Mouse (Mus musculus): ENCODE data around the gene Wnt2b. TPM values are rescaled to one million over a fixed set of nuclear protein-coding genes. Genes with fewer than 3 reads are reported as not detected.
A peak's percentile ranks its signal among the peaks of the same experiment; 100 is the strongest.

Gene Wnt2b
- polyA plus RNA-seq, 3 experiments from 2014 or later, result 0.25 to 0.56 (median 0.55) TPM

DNA sequence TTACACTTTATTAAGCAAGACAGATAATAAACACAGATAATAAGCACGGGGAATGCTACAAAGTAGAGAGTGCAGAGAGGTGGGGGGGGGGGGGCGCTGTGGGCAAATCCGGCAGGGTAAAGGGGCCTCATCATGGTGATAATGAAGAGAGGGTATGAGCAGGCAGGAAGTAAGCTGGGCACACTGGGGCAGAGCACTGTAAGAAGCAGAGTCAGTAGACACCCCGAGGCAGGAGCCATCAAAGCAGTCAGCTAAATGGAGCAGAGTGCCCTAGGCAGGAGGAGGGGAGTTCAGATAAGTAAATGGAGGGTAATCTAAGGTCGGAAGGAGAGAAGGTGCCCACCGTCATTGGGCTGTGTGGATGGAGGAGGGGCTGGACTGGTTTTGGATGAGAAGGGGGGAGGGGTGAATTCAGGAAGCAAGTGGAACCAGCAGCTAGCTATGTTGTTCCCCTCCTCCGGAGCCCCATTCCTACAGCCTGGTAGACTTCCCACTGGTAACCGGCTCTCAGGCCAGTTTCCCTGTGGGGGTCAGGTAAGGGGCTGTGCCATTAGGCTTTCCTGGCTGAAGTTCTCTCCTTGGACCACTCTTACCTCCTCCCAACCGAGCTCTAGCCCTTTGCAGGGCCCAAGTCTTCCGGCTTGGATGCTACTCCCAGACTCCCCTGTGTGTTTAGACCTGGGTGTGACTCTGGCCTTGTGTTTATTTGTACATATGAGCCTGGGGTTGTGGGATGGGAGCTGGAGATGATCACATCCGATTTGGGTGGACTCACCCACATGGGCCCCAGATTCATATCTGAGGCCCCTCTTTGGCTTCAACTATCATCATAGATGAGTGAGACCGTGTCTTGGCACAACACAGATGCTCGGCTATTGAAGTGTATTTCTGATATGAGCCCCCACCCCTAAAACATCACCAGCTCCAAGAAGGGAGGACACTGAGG lies 1.9 kb upstream of the Wnt2b start:
- peak; percentile 77 for ATAC-seq

DNA sequence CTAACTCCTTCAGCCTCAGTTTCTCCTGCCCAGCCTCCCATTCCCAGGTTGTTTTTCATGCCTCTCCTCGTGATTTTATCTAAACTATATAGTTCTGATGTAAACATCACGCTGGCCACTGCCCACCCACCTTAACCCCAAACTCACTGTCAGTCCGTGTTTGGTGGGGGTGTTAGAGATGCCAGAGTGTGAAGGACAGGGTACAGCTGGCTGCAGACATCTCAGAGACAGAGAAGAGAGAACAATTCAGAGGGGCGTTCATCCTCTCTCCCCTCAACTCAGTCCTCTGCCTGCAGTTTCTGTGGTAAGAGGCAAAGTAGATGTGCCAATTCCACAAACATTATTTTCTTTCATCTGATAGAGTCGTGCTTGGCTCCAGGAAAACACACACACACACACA lies 1.1 kb upstream of the Wnt2b start:
- no peak for ATAC-seq

DNA sequence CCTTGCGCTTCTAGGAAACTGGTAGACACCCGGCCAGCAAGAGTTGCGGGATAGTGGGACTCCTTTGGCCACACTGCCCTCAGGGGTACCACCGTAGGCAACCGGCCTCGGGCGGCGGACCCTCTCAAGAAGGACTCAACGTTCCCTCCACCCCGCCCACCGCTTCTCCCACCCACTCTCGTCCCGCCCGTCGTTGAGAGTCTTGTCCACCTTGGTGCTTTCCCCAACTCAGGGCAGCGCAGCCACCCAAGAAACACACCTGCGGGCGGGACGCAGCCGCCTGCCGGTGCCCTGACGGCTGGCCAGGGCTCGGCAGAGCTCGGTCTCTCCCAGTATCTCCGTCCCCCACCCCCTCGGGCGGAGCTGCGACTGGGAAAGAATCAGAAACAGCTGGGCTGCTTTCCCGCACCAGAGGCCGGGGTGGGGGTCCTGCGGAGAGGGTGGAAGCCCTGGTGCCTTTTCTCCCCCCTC lies 455 bp upstream of the Wnt2b start:
- no peak for ATAC-seq

DNA sequence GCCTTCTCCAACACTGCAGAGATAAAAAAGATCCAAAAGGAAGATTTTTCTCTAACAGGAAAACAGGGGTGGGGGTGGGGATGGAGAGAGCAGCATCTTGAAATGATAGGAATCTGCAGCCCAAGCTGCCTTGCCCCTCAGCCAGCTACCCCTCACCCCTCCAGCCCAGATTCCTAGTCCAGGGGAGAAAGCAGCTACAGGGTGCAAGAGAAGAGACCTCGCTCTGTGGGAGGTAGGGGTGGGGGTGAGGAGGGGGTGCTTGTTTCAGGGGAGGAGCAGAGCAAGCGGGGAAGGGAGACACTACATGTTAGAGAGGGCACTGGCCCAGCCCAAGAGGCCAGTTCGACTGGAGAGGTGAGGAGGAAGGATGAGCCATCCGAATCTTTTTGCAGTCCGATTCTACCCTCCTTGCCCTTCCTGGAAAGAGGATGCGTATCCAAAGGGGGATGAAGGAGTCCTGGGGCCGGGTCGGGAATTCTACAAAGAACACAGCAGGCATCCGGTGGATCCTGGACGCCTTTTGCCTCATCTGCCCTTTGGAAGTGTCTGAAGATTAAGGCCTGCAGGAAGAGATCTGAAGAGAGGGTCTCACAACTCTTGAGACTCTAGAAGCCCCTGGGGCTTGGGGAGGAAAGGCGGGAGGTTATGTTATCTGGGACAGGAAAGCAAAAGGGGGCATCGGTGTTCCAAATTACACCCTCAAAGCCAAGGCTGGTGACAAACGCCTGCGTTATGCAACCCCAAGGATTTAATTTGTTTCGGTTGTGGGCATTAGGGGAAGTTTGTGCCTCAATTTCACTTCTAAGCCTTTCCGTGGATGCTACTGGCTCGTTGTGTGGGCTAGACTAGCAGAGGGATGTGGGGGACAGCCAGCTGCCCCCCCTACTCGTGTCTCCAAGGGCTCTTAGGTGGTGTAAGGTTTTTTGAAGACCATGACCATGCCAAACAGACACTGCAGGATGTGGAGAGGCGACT lies 1.4 kb downstream of the Wnt2b start:
- ATAC-seq, result no peak

DNA sequence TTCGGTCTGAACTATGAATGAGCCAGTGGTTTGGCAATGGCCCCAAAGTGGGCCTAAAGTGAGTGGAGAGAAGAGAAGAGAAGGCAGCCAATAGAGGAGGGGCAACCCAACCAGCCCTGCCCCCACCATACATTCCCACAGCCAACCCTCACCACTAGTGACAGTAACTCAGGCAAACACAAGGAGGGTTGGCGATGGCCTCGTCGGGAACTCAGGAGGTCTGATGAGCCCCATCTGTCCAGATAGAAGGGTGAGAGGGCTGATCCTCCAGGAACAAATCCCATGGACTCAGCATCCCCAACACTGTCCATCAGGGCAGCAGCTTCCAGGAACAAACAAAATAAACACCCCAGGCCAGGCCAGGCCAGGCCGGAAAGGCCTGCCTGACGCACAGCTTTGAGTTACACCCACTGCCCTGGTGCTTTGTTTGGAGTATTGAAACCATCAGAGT lies 5.6 kb downstream of the Wnt2b start:
- no peak for ATAC-seq

DNA sequence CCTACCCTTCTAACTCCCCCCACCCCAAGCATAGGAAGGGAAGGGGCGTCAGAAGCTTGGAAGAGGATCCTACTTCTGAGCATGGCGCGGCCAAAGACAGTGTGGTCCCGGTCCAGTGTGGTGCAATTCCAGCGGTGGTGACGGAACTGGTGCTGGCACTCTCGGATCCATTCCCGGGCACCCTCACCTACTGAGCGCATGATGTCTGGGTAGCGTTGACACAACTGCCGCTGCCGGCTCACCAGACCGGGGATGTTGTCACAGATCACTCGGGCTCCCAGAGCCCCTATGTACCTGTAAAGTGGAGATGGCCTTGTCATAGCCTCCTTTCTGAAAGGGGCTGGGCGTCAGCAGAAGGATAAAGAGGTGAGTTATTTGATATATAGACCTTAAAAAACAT lies 7.2 kb downstream of the Wnt2b start:
- ATAC-seq, result no peak

DNA sequence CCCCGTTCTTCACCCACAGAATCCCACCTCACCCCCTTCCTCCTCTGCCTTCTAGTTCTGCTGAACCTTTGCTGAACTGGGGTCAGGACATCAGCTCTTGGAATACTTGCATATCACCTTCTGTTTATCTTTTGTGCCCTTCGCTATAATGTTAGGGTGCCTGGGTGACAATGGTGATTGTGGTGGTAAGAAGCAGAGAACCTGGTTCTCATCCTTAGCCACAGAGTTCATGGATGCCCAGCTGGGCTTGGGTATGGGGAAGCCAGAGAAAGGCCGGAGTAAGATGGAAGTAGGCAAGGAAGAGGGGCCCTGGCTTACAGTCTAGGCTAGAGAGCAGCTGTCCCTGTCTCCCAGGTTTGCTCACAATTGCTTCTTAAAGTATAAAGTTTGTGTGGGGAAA lies 7.6 kb downstream of the Wnt2b start:
- ATAC-seq, result no peak

DNA sequence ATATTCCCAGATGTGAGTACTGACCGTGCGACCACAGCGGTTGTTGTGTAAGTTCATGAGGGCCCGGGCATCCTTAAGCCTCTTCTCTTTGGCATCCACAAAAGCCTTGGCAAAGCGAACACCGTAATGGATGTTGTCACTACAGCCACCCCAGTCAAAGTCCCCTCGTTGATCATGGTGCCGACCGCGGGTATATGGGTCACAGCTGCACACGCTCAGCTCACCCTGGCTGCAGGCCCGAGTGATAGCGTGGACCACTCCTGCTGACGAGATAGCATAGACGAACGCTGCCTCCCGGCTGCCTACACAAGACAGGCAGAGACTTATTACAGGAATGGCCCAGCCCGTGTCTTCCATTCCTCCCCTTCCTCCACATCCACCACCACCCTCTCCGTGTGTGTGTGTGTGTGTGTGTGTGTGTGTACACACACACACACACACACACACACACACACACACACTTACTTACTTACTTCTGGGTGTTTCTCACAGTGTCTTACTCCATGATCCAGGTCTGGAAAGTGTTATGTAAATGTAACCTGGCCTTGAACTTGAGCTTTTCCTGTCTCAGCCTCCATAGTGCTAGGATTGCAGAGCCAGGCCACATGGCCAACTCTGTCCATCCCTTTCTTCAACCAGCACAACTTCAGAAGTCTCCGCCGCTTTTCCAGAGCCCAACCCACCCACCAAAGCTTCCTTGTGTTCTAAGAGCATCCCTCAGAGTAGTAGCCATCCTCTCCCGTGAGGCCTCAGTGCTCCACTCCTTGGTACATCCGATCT lies 8.6 kb downstream of the Wnt2b start:
- ATAC-seq, result no peak

DNA sequence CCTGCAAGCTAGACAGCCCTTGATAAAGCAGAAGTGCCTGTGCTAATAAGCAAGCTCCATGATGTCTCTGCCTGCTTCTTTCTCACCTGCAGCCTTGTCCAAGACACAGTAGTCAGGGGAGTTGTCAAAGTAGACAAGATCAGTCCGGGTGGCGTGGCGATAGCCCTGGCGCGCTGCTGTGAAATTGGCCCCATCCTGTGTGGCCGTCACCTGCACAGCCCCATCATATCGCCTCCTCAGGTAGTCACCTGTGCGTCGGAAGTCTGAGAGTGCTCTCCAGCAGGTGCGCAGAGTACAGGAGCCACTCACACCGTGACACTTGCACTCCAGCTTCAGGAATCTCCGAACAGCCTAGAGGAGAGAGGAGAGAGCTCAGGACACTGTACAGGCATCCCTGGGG lies 10.8 kb downstream of the Wnt2b start:
- no peak for ATAC-seq

DNA sequence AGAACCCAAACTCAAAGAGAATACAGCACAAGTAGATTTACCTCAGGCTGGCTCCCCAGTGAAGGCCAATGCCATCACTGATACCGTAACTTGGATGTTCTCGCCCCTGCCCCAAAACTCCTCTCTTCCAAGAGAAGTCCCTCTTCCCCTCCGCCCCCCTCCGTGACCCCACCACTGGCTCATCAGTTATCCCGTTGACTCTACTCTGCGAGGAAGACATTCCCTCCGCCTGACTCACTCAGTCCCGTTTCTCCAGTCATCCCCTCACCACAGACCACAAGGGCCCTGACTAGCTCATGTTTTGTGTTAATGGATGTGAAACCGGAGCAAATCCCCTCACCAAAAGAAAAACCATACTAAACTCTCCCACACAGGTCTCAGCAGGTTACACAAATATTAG lies 16.8 kb downstream of the Wnt2b start:
- no peak for ATAC-seq

DNA sequence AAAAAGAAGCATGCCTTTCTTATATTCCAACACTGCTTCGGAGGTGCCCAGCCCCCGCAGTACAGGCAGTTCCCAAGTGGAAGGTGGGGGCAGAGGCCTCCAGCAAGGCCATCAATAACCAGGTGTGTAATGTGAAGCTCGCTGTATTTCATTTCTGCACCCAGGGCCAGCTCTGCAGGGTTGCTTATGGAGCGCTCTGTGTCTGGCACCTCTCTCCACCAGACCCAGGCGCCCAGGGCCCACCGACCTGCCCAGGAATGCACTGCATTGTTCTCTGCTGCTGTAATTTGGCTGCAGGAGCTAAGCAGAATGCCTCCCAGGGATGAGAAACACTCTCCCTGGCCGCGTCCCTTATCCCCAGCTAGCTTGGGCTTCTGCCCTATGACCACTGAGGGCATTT lies 18.4 kb downstream of the Wnt2b start:
- no peak for ATAC-seq

DNA sequence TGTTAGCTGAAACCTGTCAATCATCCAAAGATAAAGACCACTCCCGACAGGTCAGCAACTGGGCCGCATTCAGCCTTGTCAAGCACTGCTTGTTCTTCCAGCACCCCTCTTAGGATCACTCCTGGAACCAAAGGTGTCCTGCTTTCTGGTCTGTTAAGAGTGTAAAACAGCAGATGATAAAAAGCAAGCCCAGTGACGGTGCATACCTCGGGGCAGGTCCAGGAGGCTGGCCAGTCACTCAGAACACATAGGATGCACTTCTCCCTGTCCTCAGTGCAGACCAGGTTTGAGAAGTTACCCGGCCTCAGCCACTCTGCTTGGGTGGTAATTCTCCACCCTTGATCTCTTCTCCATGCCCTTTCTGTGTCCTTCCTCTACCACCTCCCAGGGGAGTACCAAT lies 19.0 kb downstream of the Wnt2b start:
- ATAC-seq, result no peak

DNA sequence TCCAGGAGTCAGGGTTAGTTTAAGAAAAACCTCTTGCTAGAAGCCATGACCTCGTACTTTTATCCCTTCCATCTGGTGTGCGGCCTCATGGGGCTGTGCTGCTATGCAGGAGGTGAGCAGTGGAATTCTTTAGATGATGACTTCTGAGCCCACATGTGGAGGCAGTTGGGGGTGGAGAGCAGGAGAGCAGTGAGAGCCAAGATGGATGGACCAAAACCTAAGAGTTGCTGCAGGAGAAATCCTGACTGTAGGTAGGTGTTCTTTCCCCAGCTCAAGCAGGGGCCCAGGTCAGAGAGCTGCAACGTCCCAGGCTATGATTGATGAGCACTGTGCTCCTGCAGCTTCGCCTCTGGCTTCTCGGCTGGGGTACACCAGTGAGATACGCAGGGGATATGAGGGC lies 21.0 kb downstream of the Wnt2b start:
- ATAC-seq, result no peak

DNA sequence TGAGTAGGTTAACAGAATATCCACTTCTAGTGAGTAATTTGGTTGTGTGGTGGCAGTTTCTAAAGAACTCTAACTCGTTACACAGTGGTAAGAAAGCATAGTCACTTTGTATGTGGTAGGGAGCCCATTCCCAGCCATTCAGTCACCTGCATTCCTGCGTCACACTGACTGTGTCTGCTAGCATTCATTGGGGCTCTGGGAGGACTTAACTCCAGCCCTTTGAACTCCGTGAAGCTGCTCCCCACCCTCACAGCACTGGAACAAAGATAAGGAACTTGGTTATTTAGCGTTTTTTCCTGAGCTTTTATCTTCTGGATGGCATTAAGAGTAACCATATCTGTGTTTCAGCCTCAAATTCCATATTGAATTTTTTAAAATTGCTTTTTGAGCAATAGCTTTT lies 23.4 kb downstream of the Wnt2b start:
- no peak for ATAC-seq

DNA sequence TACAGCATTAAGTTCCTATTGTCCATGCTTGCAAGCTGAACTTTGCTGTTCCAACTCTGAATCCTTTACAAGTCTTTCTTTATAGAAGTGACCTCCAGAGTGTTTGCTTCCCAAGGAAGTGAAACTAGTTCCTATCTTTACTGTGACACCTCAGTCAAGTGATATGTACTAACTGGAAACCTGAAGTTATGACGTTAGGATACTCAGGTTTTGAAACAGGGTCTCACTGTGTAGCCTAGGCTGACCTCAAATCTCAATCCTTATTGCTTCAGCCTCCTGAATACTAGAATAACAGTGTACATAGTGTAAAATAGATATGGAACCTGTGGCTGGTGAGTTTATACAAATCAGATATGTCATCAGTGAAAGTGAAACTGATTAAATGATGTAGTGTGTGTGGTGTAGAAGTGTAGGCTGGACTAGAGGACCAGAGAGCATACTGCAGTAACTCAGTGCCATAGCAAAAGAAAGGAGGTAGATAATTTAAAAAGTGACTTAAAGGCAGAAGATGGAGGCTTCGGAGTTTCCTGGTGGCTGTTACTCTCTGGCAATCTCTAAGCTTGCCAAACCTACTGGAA lies 23.9 kb downstream of the Wnt2b start:
- ATAC-seq, result peak; percentile 32

DNA sequence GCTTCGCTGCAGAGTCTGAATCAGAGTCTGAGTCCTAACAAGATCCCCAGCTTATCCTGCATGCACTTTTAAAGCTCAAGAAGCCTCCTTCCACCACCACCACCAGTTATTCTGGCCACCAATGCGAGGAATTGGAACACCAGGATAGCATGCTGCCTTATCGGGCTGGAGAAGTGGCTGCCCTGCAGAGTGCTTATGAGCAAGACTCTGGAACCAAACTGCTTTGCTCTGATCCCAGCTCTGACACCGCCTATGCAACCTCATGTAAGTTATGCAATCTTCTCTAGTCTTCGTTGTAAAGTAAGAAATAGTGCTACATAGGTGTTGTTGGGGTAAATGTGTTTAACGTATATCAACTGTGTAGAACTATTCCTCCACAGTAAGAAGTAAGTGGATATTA lies 32.3 kb downstream of the Wnt2b start:
- ATAC-seq, result no peak

DNA sequence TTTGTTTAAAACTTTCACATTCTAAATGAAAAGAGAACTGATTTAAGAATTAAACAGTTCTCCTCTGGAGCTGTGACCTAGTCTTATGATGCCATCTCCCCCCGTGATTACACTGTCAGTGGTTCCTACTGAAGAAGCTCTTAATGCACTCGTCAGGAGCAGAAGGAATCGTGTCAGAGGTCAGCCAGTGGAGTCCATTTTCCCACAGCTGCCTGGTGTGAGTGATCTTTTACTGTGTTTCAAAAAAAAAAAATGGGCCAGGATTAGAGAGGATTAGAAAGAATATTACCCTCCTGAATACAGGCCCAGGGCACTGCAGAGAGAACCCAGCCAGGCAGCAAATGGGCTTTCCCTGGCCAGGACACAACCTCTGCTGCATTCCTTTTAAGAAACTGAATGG lies 46.7 kb downstream of the Wnt2b start:
- no peak for ATAC-seq

DNA sequence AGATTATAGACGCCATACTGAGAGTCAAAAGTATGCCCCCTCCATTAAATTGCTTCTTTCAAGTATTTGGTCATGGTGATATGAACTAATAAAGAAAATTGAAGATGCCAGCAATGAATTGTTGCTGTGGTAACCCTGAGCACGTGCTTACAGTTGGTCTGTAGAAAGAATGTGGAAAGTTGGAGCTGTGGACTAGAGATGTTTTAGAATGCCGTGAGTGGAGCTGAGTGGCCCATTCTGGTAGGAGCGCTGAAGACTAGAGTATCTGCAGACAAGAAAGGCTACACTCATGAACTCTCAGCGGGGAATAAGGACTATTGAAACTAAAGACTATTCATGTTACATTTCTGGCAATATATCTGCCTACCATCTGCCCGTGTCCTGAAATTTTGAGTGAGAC lies 52.5 kb downstream of the Wnt2b start:
- ATAC-seq, result no peak

DNA sequence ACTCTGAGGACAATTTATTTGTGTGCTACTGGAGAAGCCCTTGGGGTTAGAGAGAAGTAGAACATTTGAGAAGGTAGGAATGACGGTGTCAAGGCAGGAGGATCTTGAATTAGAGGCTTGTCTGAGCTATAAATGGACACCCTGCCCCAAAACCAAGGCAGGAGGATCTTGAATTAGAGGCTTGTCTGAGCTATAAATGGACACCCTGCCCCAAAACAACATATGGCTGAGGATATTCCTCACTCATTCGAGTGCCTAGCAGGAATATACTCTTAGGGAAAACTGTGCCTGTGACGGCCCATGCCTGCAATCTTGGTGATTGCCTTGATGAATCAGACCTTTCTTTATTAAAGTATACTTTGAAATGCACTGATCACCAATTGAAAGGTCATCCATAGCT lies 55.7 kb downstream of the Wnt2b start:
- ATAC-seq, result no peak

DNA sequence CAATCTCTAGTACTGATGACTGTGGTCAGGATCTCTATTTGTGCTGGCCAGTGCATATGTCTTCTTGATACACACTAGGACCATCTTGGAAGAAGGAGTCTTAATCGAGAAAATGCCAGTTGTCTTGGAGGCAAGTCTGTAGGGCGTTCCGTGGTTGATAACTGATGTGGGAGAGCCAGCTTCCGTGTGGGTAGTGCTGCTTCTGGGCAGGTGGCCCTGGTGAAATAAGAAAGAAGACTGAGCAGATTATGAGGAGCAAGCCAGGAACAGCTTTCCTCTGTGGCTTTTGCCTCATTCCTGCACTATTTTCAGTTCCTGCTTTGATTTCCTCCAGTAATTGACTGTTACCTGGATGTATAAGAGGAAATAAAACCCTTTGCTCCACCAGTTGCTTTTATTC lies 56.3 kb downstream of the Wnt2b start:
- no peak for ATAC-seq

DNA sequence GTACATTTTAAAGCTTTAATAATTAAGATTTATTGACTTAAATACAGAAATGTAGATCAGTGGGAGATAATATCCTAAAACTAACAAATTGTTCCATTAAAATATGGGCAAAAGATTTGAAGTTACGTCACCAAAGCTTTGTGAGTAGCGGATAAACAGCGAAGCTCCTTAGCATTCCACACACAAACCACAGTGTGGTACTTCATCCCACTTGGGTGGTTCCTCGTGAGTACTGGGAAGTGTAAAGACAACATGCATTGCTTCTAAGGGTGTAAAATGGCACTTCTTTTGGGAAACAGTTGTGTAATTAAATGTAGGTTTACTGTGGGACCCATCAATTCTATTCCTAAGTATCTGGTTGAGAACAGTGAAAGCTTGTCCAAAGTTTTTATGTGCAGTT lies 60.6 kb downstream of the Wnt2b start:
- ATAC-seq, result no peak

DNA sequence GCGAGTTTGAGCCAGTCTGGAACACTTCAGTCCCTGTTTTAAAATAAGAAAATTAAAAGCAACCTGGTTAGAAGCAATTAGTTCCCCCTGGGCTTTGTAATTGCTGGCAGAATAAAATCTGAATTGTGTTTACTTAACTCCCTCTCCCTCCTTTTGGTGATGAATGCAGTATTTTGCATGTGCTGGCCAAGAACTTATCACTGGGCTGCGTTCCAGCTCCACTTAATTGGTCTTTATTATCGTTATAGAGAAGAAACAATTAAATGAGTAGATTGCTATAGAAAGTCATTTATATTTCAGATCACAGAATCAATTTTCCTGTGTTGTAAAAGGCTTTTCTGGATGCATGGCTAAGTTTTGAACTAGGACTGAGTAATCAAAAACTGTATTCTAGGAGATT lies 65.6 kb downstream of the Wnt2b start:
- ATAC-seq, result no peak

Measured in inflammation-experienced regulatory T-cells, adult 6 months (primary cell).